Mouse (Mus musculus): ENCODE results near the gene Traf6.

DNA sequence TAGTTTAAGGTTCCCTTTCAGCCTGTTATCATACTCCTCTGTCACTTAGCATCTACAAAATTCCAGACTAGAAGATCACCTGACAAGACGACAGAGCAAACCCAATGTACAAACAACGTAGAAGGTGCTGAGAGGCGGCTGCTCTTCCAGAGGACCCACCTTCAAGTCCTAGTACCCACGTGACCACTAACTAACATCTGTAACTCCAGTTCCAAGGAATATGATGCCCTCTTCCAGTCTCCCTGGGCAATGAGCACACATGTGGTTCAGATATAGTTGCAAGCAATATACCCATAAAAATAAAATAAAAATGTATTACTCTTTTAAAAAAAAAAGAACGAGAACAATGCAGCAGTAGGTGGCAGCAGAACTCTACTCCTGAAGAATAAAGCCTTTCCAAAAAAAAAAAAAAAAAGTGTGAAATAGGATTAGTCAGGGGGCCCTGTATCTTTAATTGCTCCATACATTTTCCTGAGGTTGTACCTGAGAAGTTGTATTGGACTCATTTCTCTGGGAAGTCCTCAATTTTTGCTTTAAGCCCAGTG lies 27.8 kb downstream of the Traf6 start:
- no peak for TF ChIP-seq EP300 (IDR thresholded peaks at IDR 0.05; ENCODE audit: low read depth)
- peak; percentile 50 for TF ChIP-seq CTCF (IDR thresholded peaks at IDR 0.05; ENCODE audit: low read depth)
